Mouse (Mus musculus) heart, postnatal 36 days (tissue): Measurements from ENCODE around the gene Rasgrf2. TPM values are rescaled to one million over a fixed set of nuclear protein-coding genes. Genes with fewer than 3 reads are reported as not detected.

Experiments
- DNase-seq, 2 experiments: peaks; one replicate each; pipeline ENCODE4 v3.0.0; 2021 to 2022
- intact Hi-C: fragments of 180-260 bp; cut with DNase I; formaldehyde crosslinking; loops from one replicate; pipeline ENCODE4 v1.15.1; 2025
- total RNA-seq, 2 experiments: library from RNA; stranded (reverse); gene quantifications; 2 replicates each; pipeline ENCODE4 v1.2.3; 2021

The Rasgrf2 gene
- total RNA-seq, 2 experiments from 2014 or later, result 7.0 to 9.7 TPM

GRCm38 (mm10) chr13:91971246-91971645 lies 160.2 kb downstream of the Rasgrf2 start:
- DNase-seq, result no peak
- intact Hi-C loops, result no loop called here

- intact Hi-C loops, result no loop called here
- DNase-seq, result no peak
Measured at GRCm38 (mm10) chr13:91956474-91956873, 175.0 kb downstream of the Rasgrf2 start.

- intact Hi-C loops, result no loop called here
- DNase-seq, result no peak
Measured at GRCm38 (mm10) chr13:91955646-91956045, 175.8 kb downstream of the Rasgrf2 start.

GRCm38 (mm10) chr13:91955175-91955574 lies 176.3 kb downstream of the Rasgrf2 start:
- intact Hi-C loops, result no loop called here

GRCm38 (mm10) chr13:91940113-91940512 lies 191.3 kb downstream of the Rasgrf2 start:
- no peak for DNase-seq
- intact Hi-C loops, result no loop called here

More at GRCm38 (mm10) chr13:91955175-91955574, 176.3 kb downstream of the Rasgrf2 start:
- no peak for DNase-seq

GRCm38 (mm10) chr13:91938826-91939225 lies 192.6 kb downstream of the Rasgrf2 start:
- intact Hi-C loops, result no loop called here
- DNase-seq, result no peak

- intact Hi-C loops, result no loop called here
- no peak for DNase-seq
Measured at GRCm38 (mm10) chr13:91937232-91937631, 194.2 kb downstream of the Rasgrf2 start.

GRCm38 (mm10) chr13:91932122-91932521 lies 199.3 kb downstream of the Rasgrf2 start:
- no peak for DNase-seq
- intact Hi-C loops, result no loop called here

- intact Hi-C loops, result no loop called here
- DNase-seq, result no peak
Measured at GRCm38 (mm10) chr13:91929943-91930726, 201.3 kb downstream of the Rasgrf2 start.

GRCm38 (mm10) chr13:91928605-91929389 lies 202.7 kb downstream of the Rasgrf2 start:
- intact Hi-C loops, result no loop called here
- DNase-seq, result no peak

GRCm38 (mm10) chr13:91921010-91921409 lies 210.4 kb downstream of the Rasgrf2 start:
- no peak for DNase-seq
- intact Hi-C loops, result no loop called here

GRCm38 (mm10) chr13:91918764-91919163 lies 212.7 kb downstream of the Rasgrf2 start:
- intact Hi-C loops, result no loop called here

GRCm38 (mm10) chr13:91917835-91918234 lies 213.6 kb downstream of the Rasgrf2 start:
- intact Hi-C loops, result no loop called here
- DNase-seq, result no peak

More at GRCm38 (mm10) chr13:91918764-91919163, 212.7 kb downstream of the Rasgrf2 start:
- DNase-seq, result no peak

- intact Hi-C loops, result no loop called here
- DNase-seq, result no peak
Measured at GRCm38 (mm10) chr13:91916308-91916707, 215.1 kb downstream of the Rasgrf2 start.

GRCm38 (mm10) chr13:91915582-91916239 lies 215.7 kb downstream of the Rasgrf2 start:
- intact Hi-C loops, result no loop called here
- no peak for DNase-seq

- intact Hi-C loops, result no loop called here
- DNase-seq, result no peak
Measured at GRCm38 (mm10) chr13:91915192-91915581, 216.3 kb downstream of the Rasgrf2 start.

- intact Hi-C loops, result loop anchor here (2.0 kb wide), 1 partner anchor 571 kb away; no protein-coding TSS in a partner anchor
- no peak for DNase-seq
Measured at GRCm38 (mm10) chr13:91911652-91912051, 219.8 kb downstream of the Rasgrf2 start.

- intact Hi-C loops, result no loop called here
- no peak for DNase-seq
Measured at GRCm38 (mm10) chr13:91911211-91911610, 220.2 kb downstream of the Rasgrf2 start.

GRCm38 (mm10) chr13:91908202-91908980 lies 223.1 kb downstream of the Rasgrf2 start:
- intact Hi-C loops, result loop anchor here (1.0 kb wide), 1 partner anchor 429 kb away; no protein-coding TSS in a partner anchor
- peak; percentile 72 to 80 for DNase-seq

GRCm38 (mm10) chr13:91906338-91906737 lies 225.1 kb downstream of the Rasgrf2 start:
- no peak for DNase-seq
- intact Hi-C loops, result no loop called here
